Mouse (Mus musculus) kidney, embryonic 16.5 days (tissue): Measurements from ENCODE around the gene Per3. TPM values are rescaled to one million over a fixed set of nuclear protein-coding genes. Genes with fewer than 3 reads are reported as not detected.

Experiments
- ATAC-seq: fragments of 200-750 bp; cut with Nextera tagmentation; 2 replicates; pipeline ENCODE4 v1.8.0; 2017; ENCODE audit warnings: moderate TSS enrichment; ENCODE audit not compliant: low FRiP score, low TSS enrichment
- H3K27ac ChIP-seq: fragments of 300-500 bp; sonication (generic); 2 replicates; pipeline ENCODE4 v1.5.1; 2014; ENCODE audit warnings: low read length
- H3K27me3 ChIP-seq: fragments of 300-500 bp; sonication (generic); 2 replicates; pipeline ENCODE4 v1.6.1; 2014; ENCODE audit warnings: low read length, control low read depth, mixed read lengths; ENCODE audit not compliant: insufficient read depth
- H3K36me3 ChIP-seq: fragments of 300-500 bp; sonication (generic); 2 replicates; pipeline ENCODE4 v1.6.1; 2014; ENCODE audit warnings: low read length, control low read depth, mixed read lengths; ENCODE audit not compliant: insufficient read depth
- H3K4me1 ChIP-seq: fragments of 300-500 bp; sonication (generic); 2 replicates; pipeline ENCODE4 v1.6.1; 2014; ENCODE audit warnings: low read length, control low read depth, mixed read lengths; ENCODE audit not compliant: insufficient read depth
- H3K4me2 ChIP-seq: fragments of 300-500 bp; sonication (generic); replicated peaks from 2 replicates; pipeline ENCODE4 v1.6.1; 2014; ENCODE audit warnings: low read depth, low read length
- H3K4me3 ChIP-seq: fragments of 300-500 bp; sonication (generic); 2 replicates; pipeline ENCODE4 v1.5.1; 2014; ENCODE audit warnings: mild to moderate bottlenecking, low read length
- H3K9ac ChIP-seq: fragments of 300-500 bp; sonication (generic); replicated peaks from 2 replicates; pipeline ENCODE4 v1.6.1; 2014; ENCODE audit warnings: low read length
- H3K9me3 ChIP-seq: fragments of 300-500 bp; sonication (generic); 2 replicates; pipeline ENCODE4 v1.6.1; 2016; ENCODE audit warnings: low read length, control low read depth
- WGBS: fragments of 180-500 bp; shearing (Covaris S2); extraction: QIAGEN DNeasy Blood & Tissue Kit; methylation state at CpG from one replicate; pipeline ENCODE4 v1.1.7; 2014; 5-methylcytosine and 5-hydroxymethylcytosine counted together
- polyA plus RNA-seq: library from polyadenylated mRNA; unstranded; fragments of >200 nt; fragmentation: Nextera tagmentation; extraction: Ambion mirVana; gene quantifications from 2 replicates; pipeline ENCODE4 v1.2.1, GENCODE M21; 2015

Per3 gene
- polyA plus RNA-seq, 1 experiment from 2014 or later, result 7.6 TPM

GRCm38 (mm10) chr4:150966556-150966955, 77.9 kb downstream of the Per3 start:
- no peak for ATAC-seq

GRCm38 (mm10) chr4:150965555-150965951, 78.9 kb downstream of the Per3 start:
- H3K9me3 ChIP-seq, result no peaks in the 10 kb centered on the region
- WGBS, result 71% methylated on average over 11 of the region's 11 CpGs
- H3K4me3 ChIP-seq, result no peak overlapping the region
- no peak overlapping the region for H3K4me2 ChIP-seq
- no peak for ATAC-seq
- no peak overlapping the region for H3K27ac ChIP-seq
- no peak overlapping the region for H3K9ac ChIP-seq
- no peaks in the 10 kb centered on the region for H3K27me3 ChIP-seq
- H3K36me3 ChIP-seq, result no peaks in the 10 kb centered on the region
- H3K4me1 ChIP-seq, result 0 out of 2 replicates have a peak, but pooled peaks cover 6% of the 10 kb centered on the region

More at GRCm38 (mm10) chr4:150966556-150966955, 77.9 kb downstream of the Per3 start:
- WGBS, result 15% methylated on average over 7 of the region's 7 CpGs
- H3K36me3 ChIP-seq, result no peaks in the 10 kb centered on the region
- no peak overlapping the region for H3K4me2 ChIP-seq
- no peaks in the 10 kb centered on the region for H3K27me3 ChIP-seq
- 0 out of 2 replicates have a peak, but pooled peaks cover 6% of the 10 kb centered on the region for H3K4me1 ChIP-seq
- no peak overlapping the region for H3K27ac ChIP-seq
- no peaks in the 10 kb centered on the region for H3K9me3 ChIP-seq
- H3K9ac ChIP-seq, result no peak overlapping the region
- H3K4me3 ChIP-seq, result no peak overlapping the region

- Histone ChIP-seq H3K27ac (no peak overlapping the region), H3K4me1 (0 out of 2 replicates have a peak, but pooled peaks cover 6% of the 10 kb centered on the region), H3K4me2 (peak overlapping the region; percentile 52), H3K36me3 (no peaks in the 10 kb centered on the region), H3K9ac (no peak overlapping the region), H3K9me3 (no peaks in the 10 kb centered on the region), H3K4me3 (peak overlapping the region; percentile 28), H3K27me3 (no peaks in the 10 kb centered on the region)
- 10% methylated on average over 25 of the region's 25 CpGs for WGBS
- ATAC-seq, result peak; percentile 82; the same call in 1 of the 2 replicates
These were observed 79.6 kb downstream of the Per3 start for GRCm38 (mm10) chr4:150964635-150965554.

DNA sequence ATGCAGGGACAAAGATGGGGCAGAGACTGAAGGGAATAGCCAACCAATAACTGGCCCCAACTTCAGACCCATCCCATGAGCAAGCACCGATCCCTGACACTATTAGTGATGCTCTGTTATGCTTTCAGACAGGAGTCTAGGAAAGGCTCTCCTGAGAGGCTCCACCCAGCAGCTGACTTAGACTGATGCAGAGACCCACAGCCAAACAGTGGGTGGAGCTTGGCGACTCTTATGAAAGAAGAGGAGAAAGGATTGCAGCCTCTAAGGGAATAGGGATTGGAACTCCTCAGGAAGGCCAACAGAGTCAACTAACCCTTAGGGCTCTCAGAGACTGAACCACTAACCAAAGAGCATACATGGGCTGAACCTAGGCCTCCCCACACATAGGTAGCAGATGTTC, 80.8 kb downstream of the Per3 start:
- H3K4me1 ChIP-seq, result 0 out of 2 replicates have a peak, but pooled peaks cover 6% of the 10 kb centered on the region
- H3K4me2 ChIP-seq, result no peak overlapping the region
- H3K4me3 ChIP-seq, result no peak overlapping the region
- WGBS, result 64% methylated on average over 2 of the region's 2 CpGs
- H3K36me3 ChIP-seq, result no peaks in the 10 kb centered on the region
- no peaks in the 10 kb centered on the region for H3K27me3 ChIP-seq
- H3K9ac ChIP-seq, result no peak overlapping the region
- ATAC-seq, result no peak
- no peaks in the 10 kb centered on the region for H3K9me3 ChIP-seq
- H3K27ac ChIP-seq, result no peak overlapping the region

GRCm38 (mm10) chr4:150962231-150962630, 82.2 kb downstream of the Per3 start:
- no peaks in the 10 kb centered on the region for H3K9me3 ChIP-seq
- H3K9ac ChIP-seq, result no peak overlapping the region
- WGBS, result 55% methylated on average over 6 of the region's 6 CpGs
- 0 out of 2 replicates have a peak, but pooled peaks cover 6% of the 10 kb centered on the region for H3K4me1 ChIP-seq
- no peak for ATAC-seq
- H3K27ac ChIP-seq, result no peak overlapping the region
- H3K27me3 ChIP-seq, result no peaks in the 10 kb centered on the region
- H3K4me3 ChIP-seq, result no peak overlapping the region
- H3K36me3 ChIP-seq, result no peaks in the 10 kb centered on the region
- no peak overlapping the region for H3K4me2 ChIP-seq

- Histone ChIP-seq H3K27ac (no peak overlapping the region), H3K4me1 (no peaks in the 10 kb centered on the region; the same call in 1 of the 2 replicates), H3K4me2 (no peak overlapping the region), H3K36me3 (no peaks in the 10 kb centered on the region), H3K27me3 (no peaks in the 10 kb centered on the region), H3K9me3 (no peaks in the 10 kb centered on the region), H3K4me3 (no peak overlapping the region), H3K9ac (no peak overlapping the region)
- WGBS, result 51% methylated on average over 7 of the region's 7 CpGs
- peak; percentile 49; the same call in 1 of the 2 replicates for ATAC-seq
These were observed 85.9 kb downstream of the Per3 start for GRCm38 (mm10) chr4:150958536-150958935.

- WGBS, result 56% methylated on average over 1 of the region's 1 CpGs
- Histone ChIP-seq H3K9ac (no peak overlapping the region), H3K4me1 (no peaks in the 10 kb centered on the region; the same call in 1 of the 2 replicates), H3K27me3 (no peaks in the 10 kb centered on the region), H3K4me2 (no peak overlapping the region), H3K36me3 (no peaks in the 10 kb centered on the region), H3K27ac (no peak overlapping the region), H3K4me3 (no peak overlapping the region), H3K9me3 (no peaks in the 10 kb centered on the region)
- ATAC-seq, result no peak; the same call in 1 of the 2 replicates
These were observed 87.4 kb downstream of the Per3 start for GRCm38 (mm10) chr4:150957106-150957458.

DNA sequence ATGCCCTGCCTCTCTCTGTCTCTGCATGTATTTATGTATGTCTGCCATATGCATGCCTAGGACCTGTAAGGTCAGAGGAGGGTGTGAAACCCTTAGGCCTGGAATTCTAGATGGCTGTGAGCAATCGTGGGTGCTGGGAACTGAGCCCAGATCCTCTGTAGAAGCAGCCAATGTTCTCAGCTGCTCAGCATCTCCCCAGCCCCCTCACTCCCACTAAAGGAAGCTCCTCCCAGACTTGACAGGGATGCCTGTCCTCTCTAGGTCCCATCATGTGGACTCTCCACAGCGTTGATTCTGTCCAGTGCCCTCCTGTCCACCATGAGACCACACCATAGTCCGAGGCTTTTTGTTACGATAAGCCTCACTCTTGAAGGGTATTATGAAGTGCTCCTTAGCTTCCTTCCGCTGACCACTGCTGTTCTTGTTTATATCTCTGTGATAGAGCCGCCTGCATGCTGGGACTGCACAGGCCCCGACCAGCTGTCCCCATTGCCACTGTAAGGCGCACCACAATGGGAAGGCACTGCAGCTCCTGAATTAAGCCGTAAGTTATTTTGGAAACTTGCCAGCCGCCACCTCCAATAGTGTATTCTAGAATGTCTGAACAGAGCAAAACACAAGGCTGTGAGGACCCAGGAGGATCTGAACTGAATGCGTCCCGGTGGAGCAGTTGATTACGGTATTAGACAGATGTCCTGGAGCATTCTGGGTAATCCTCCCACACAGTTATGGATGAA, 87.9 kb downstream of the Per3 start:
- Histone ChIP-seq H3K27me3 (no peaks in the 10 kb centered on the region), H3K9me3 (no peaks in the 10 kb centered on the region), H3K4me3 (no peak overlapping the region), H3K9ac (no peak overlapping the region), H3K27ac (no peak overlapping the region), H3K4me2 (no peak overlapping the region), H3K36me3 (no peaks in the 10 kb centered on the region), H3K4me1 (no peaks in the 10 kb centered on the region; the same call in 1 of the 2 replicates)
- WGBS, result 70% methylated on average over 13 of the region's 13 CpGs
- ATAC-seq, result no peak; the same call in 1 of the 2 replicates
